Comparison of ENCODE assay signal across 21 mouse cellular contexts in genomic region chr8:126126041-126126440, GRCm38 (mm10).
DNase-seq lines count a peak whose midpoint lies in the region; ATAC-seq and TF ChIP-seq lines count a peak whose summit lies in the region.
"Had no signal": no experiment of that assay in that cellular context is flagged by ENCODE, and none has a peak within 500 bp of the region (broad histone marks: within the 10 kb centered on the region; RNA-seq: fewer than 3 reads in every experiment).

No protein-coding gene starts in this region.

- H3K9me3 ChIP-seq in forebrain, embryonic 14.5 days (replicated peaks; ENCODE audit: control insufficient read depth, low read length): no peaks in the 10 kb centered on the region
- no peaks in the 10 kb centered on the region for H3K9me3 ChIP-seq in forebrain, embryonic 16.5 days (ENCODE audit: control insufficient read depth, low read length)
- no peaks in the 10 kb centered on the region for H3K9me3 ChIP-seq in hindbrain, postnatal 0 days (ENCODE audit: low read length)
- no peaks in the 10 kb centered on the region for H3K9me3 ChIP-seq in hindbrain, embryonic 10.5 days
- H3K9me3 ChIP-seq in midbrain, postnatal 0 days (ENCODE audit: low read length): 0 out of 2 replicates have a peak, but pooled peaks cover 5% of the 10 kb centered on the region
- no peaks in the 10 kb centered on the region for H3K9me3 ChIP-seq in midbrain, embryonic 15.5 days
- H3K9me3 ChIP-seq: forebrain, embryonic 10.5 days had no signal

- no peak overlapping the region for H3K4me2 ChIP-seq in forebrain, embryonic 14.5 days (ENCODE audit: low read length)
- no peak overlapping the region for H3K4me2 ChIP-seq in forebrain, embryonic 16.5 days (ENCODE audit: low read length)
- no peak overlapping the region for H3K4me2 ChIP-seq in hindbrain, postnatal 0 days (ENCODE audit: low read depth, low read length)
- H3K4me2 ChIP-seq in midbrain, postnatal 0 days (ENCODE audit: low read depth, low read length, poor library complexity, severe bottlenecking): no peak overlapping the region
- H3K4me2 ChIP-seq in midbrain, embryonic 15.5 days: no peak overlapping the region
- H3K4me2 ChIP-seq: heart, embryonic 11.5 days; hindbrain, embryonic 13.5 days had no signal

- no peaks in the 10 kb centered on the region for H3K36me3 ChIP-seq in forebrain, embryonic 14.5 days (ENCODE audit: control insufficient read depth, insufficient read depth, low read length)
- H3K36me3 ChIP-seq in forebrain, embryonic 16.5 days (ENCODE audit: control insufficient read depth, insufficient read depth): no peaks in the 10 kb centered on the region
- no peaks in the 10 kb centered on the region for H3K36me3 ChIP-seq in hindbrain, postnatal 0 days (ENCODE audit: insufficient read depth, low read length)
- no peaks in the 10 kb centered on the region for H3K36me3 ChIP-seq in hindbrain, embryonic 10.5 days
- no peaks in the 10 kb centered on the region for H3K36me3 ChIP-seq in midbrain, postnatal 0 days (ENCODE audit: insufficient read depth, low read length)
- no peaks in the 10 kb centered on the region for H3K36me3 ChIP-seq in midbrain, embryonic 15.5 days (replicated peaks)
- H3K36me3 ChIP-seq: forebrain, embryonic 10.5 days; hindbrain, embryonic 13.5 days had no signal

- peak; percentile 71 for DNase-seq in forebrain, embryonic 14.5 days (ENCODE audit: low spot score)
- peak; percentile 60 for DNase-seq in hindbrain, postnatal 0 days (ENCODE audit: low spot score)
- no peak for DNase-seq in hindbrain, embryonic 10.5 days (ENCODE audit: low spot score)
- DNase-seq in midbrain, postnatal 0 days (ENCODE audit: low spot score): peak; percentile 36
- DNase-seq: adrenal gland, adult 2 months; adrenal gland, postnatal 14 days; cerebellum, adult 18-20 months; cerebellum, adult 9-11 months; gastrocnemius, adult 2 months; gastrocnemius, postnatal 14 days; heart, adult 11 months; kidney, adult 18-20 months had no signal

- H3K4me1 ChIP-seq in forebrain, embryonic 14.5 days (ENCODE audit: control insufficient read depth, insufficient read depth, low read length): peaks cover 6% of the 10 kb centered on the region; the same call in 1 of the 2 replicates
- peaks cover 2% of the 10 kb centered on the region for H3K4me1 ChIP-seq in forebrain, embryonic 16.5 days (replicated peaks; ENCODE audit: control insufficient read depth, insufficient read depth, low read length)
- no peaks in the 10 kb centered on the region for H3K4me1 ChIP-seq in hindbrain, postnatal 0 days (ENCODE audit: insufficient read depth, low read length)
- H3K4me1 ChIP-seq in hindbrain, embryonic 10.5 days (replicated peaks): no peaks in the 10 kb centered on the region
- no peaks in the 10 kb centered on the region for H3K4me1 ChIP-seq in midbrain, postnatal 0 days (ENCODE audit: insufficient read depth, low read length)
- H3K4me1 ChIP-seq in midbrain, embryonic 15.5 days: no peaks in the 10 kb centered on the region
- H3K4me1 ChIP-seq: forebrain, embryonic 10.5 days; hindbrain, embryonic 13.5 days had no signal

- no peak overlapping the region for H3K4me3 ChIP-seq in forebrain, embryonic 14.5 days (ENCODE audit: low read depth, low read length)
- H3K4me3 ChIP-seq in forebrain, embryonic 16.5 days (replicated peaks; ENCODE audit: low read length): no peak overlapping the region
- no peak overlapping the region for H3K4me3 ChIP-seq in hindbrain, postnatal 0 days (ENCODE audit: low read length)
- H3K4me3 ChIP-seq in hindbrain, embryonic 10.5 days: no peak overlapping the region
- H3K4me3 ChIP-seq in midbrain, postnatal 0 days (ENCODE audit: low read depth, low read length): no peak overlapping the region
- no peak overlapping the region for H3K4me3 ChIP-seq in midbrain, embryonic 15.5 days
- H3K4me3 ChIP-seq: forebrain, embryonic 10.5 days; gastrocnemius, adult 2 months; hindbrain, embryonic 13.5 days had no signal

- no peak overlapping the region for H3K27ac ChIP-seq in forebrain, embryonic 14.5 days (ENCODE audit: low read depth, low read length)
- no peak overlapping the region for H3K27ac ChIP-seq in forebrain, embryonic 16.5 days (ENCODE audit: low read length)
- no peak overlapping the region for H3K27ac ChIP-seq in hindbrain, postnatal 0 days
- H3K27ac ChIP-seq in hindbrain, embryonic 10.5 days: no peak overlapping the region
- no peak overlapping the region for H3K27ac ChIP-seq in midbrain, postnatal 0 days (ENCODE audit: low read depth, low read length)
- H3K27ac ChIP-seq in midbrain, embryonic 15.5 days: no peak overlapping the region
- H3K27ac ChIP-seq: forebrain, embryonic 10.5 days; gastrocnemius, adult 2 months; hindbrain, embryonic 13.5 days had no signal

- WGBS in forebrain, embryonic 14.5 days: 26% methylated on average over 6 of the region's 6 CpGs
- 10% methylated on average over 6 of the region's 6 CpGs for WGBS in forebrain, embryonic 16.5 days
- WGBS in hindbrain, postnatal 0 days: 25% methylated on average over 6 of the region's 6 CpGs
- WGBS in hindbrain, embryonic 10.5 days: 81% methylated on average over 6 of the region's 6 CpGs
- whole genome bisulfite sequencing in midbrain, postnatal 0 days: 34% methylated on average over 6 of the region's 6 CpGs
- 38% methylated on average over 6 of the region's 6 CpGs for WGBS in midbrain, embryonic 15.5 days

- no peak for ATAC-seq in forebrain, embryonic 14.5 days
- no peak for ATAC-seq in forebrain, embryonic 16.5 days
- ATAC-seq in hindbrain, postnatal 0 days: no peak
- no peak for ATAC-seq in midbrain, postnatal 0 days (ENCODE audit: low FRiP score)
- ATAC-seq in midbrain, embryonic 15.5 days (replicated peaks): no peak
- ATAC-seq: CD4-positive, CD25-positive, alpha-beta regulatory T cell, adult 4 months; hindbrain, embryonic 16.5 days; inflammation-experienced regulatory T-cells, adult 6 months; intestine, embryonic 16.5 days had no signal

- H3K27me3 ChIP-seq in forebrain, embryonic 14.5 days (replicated peaks; ENCODE audit: control insufficient read depth, insufficient read depth, low read length): no peaks in the 10 kb centered on the region
- H3K27me3 ChIP-seq in forebrain, embryonic 16.5 days (replicated peaks; ENCODE audit: control insufficient read depth, insufficient read depth, low read length): no peaks in the 10 kb centered on the region
- no peaks in the 10 kb centered on the region for H3K27me3 ChIP-seq in hindbrain, postnatal 0 days (ENCODE audit: insufficient read depth, low read length)
- H3K27me3 ChIP-seq in hindbrain, embryonic 10.5 days (ENCODE audit: insufficient read depth, poor library complexity, severe bottlenecking): no peaks in the 10 kb centered on the region
- H3K27me3 ChIP-seq in midbrain, postnatal 0 days (ENCODE audit: insufficient read depth, low read length): no peaks in the 10 kb centered on the region
- H3K27me3 ChIP-seq in midbrain, embryonic 15.5 days (replicated peaks): no peaks in the 10 kb centered on the region
- H3K27me3 ChIP-seq: hindbrain, embryonic 13.5 days had no signal

- no peak for TF ChIP-seq CTCF in hindbrain, postnatal 0 days (IDR thresholded peaks at IDR 0.05; ENCODE audit: low read depth)
- no peak for TF ChIP-seq CTCF in midbrain, postnatal 0 days (IDR thresholded peaks at IDR 0.05)

- H3K9ac ChIP-seq in forebrain, embryonic 14.5 days (ENCODE audit: low read length): no peak overlapping the region
- no peak overlapping the region for H3K9ac ChIP-seq in forebrain, embryonic 16.5 days (replicated peaks; ENCODE audit: low read depth, low read length)
- H3K9ac ChIP-seq in hindbrain, postnatal 0 days (replicated peaks; ENCODE audit: low read length): no peak overlapping the region
- no peak overlapping the region for H3K9ac ChIP-seq in midbrain, postnatal 0 days (replicated peaks; ENCODE audit: low read length, poor library complexity, severe bottlenecking)
- H3K9ac ChIP-seq in midbrain, embryonic 15.5 days: no peak overlapping the region
- H3K9ac ChIP-seq: hindbrain, embryonic 13.5 days had no signal
